In the genomic region with DNA sequence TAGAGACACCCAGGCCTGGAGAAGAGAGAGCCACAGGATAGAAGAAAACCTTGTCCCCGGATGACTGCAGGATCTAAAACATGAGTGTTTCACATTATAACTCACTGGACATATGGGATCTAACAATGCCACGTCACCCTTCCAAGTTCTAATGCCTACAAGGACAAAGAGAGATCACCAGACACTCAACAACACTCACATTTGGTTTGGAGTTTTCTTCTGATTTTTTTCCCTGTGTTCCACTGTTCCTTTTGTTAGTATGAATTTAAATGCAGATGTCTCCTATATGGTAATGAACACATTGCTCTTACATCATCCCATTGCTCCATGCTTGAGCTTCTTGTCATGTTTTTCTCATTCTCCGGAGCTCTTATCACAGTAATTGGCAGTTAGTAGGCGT, we compare ENCODE assay signal across 22 mouse cellular contexts.
DNase-seq lines count a peak whose midpoint lies in the region; ATAC-seq and TF ChIP-seq lines count a peak whose summit lies in the region.
"Had no signal": no experiment of that assay in that cellular context is flagged by ENCODE, and none has a peak within 500 bp of the region (broad histone marks: within the 10 kb centered on the region; RNA-seq: fewer than 3 reads in every experiment).

No protein-coding gene starts in this region.

- peaks cover 3% of the 10 kb centered on the region; the same call in 1 of the 2 replicates for H3K9me3 ChIP-seq in lung, embryonic 14.5 days (ENCODE audit: low read depth, low read length)
- H3K9me3 ChIP-seq in lung, embryonic 16.5 days (ENCODE audit: control insufficient read depth, low read length), result no peaks in the 10 kb centered on the region
- no peaks in the 10 kb centered on the region for H3K9me3 ChIP-seq in midbrain, embryonic 11.5 days (ENCODE audit: control insufficient read depth, low read length)
- H3K9me3 ChIP-seq in midbrain, embryonic 16.5 days (replicated peaks; ENCODE audit: control insufficient read depth, low read length, poor library complexity, severe bottlenecking), result no peaks in the 10 kb centered on the region
- H3K9me3 ChIP-seq: embryonic facial prominence, embryonic 13.5 days; embryonic facial prominence, embryonic 15.5 days; forebrain, embryonic 10.5 days; forebrain, embryonic 12.5 days had no signal

- no peak; the same call in 1 of the 2 replicates for ATAC-seq in lung, embryonic 14.5 days (ENCODE audit: insufficient read depth)
- peak; percentile 78 for ATAC-seq in lung, embryonic 16.5 days (ENCODE audit: low read depth)
- ATAC-seq in midbrain, embryonic 11.5 days (ENCODE audit: low FRiP score), result no peak
- ATAC-seq in midbrain, embryonic 16.5 days, result no peak
- ATAC-seq: forebrain, embryonic 14.5 days had no signal

- H3K4me1 ChIP-seq in lung, embryonic 14.5 days (ENCODE audit: insufficient read depth), result peaks cover 8% of the 10 kb centered on the region
- peaks cover 8% of the 10 kb centered on the region for H3K4me1 ChIP-seq in lung, embryonic 16.5 days (replicated peaks; ENCODE audit: control insufficient read depth, insufficient read depth, low read length)
- no peaks in the 10 kb centered on the region for H3K4me1 ChIP-seq in midbrain, embryonic 11.5 days (ENCODE audit: control insufficient read depth, insufficient read depth, low read length)
- peaks cover 2% of the 10 kb centered on the region; the same call in 1 of the 2 replicates for H3K4me1 ChIP-seq in midbrain, embryonic 16.5 days (ENCODE audit: control insufficient read depth, insufficient read depth, low read length)

- H3K36me3 ChIP-seq in lung, embryonic 14.5 days (ENCODE audit: insufficient read depth), result no peaks in the 10 kb centered on the region
- H3K36me3 ChIP-seq in lung, embryonic 16.5 days (ENCODE audit: control insufficient read depth, insufficient read depth, low read length), result no peaks in the 10 kb centered on the region
- no peaks in the 10 kb centered on the region for H3K36me3 ChIP-seq in midbrain, embryonic 11.5 days (ENCODE audit: control insufficient read depth, insufficient read depth, low read length)
- no peaks in the 10 kb centered on the region for H3K36me3 ChIP-seq in midbrain, embryonic 16.5 days (ENCODE audit: control insufficient read depth, insufficient read depth, low read length)
- H3K36me3 ChIP-seq: embryonic facial prominence, embryonic 13.5 days; embryonic facial prominence, embryonic 15.5 days; forebrain, embryonic 10.5 days; forebrain, embryonic 12.5 days had no signal

- H3K27ac ChIP-seq in lung, embryonic 14.5 days (ENCODE audit: low read depth), result no peak overlapping the region
- H3K27ac ChIP-seq in lung, embryonic 16.5 days (ENCODE audit: low read length), result no peak overlapping the region
- no peak overlapping the region for H3K27ac ChIP-seq in midbrain, embryonic 11.5 days (ENCODE audit: low read depth, low read length)
- H3K27ac ChIP-seq in midbrain, embryonic 16.5 days (ENCODE audit: low read length), result no peak overlapping the region
- H3K27ac ChIP-seq: embryonic facial prominence, embryonic 13.5 days; embryonic facial prominence, embryonic 15.5 days; forebrain, embryonic 10.5 days; forebrain, embryonic 12.5 days had no signal

- TF ChIP-seq CTCF in lung, embryonic 14.5 days (IDR thresholded peaks at IDR 0.05; ENCODE audit: low read depth), result no peak

- DNase-seq in lung, embryonic 14.5 days, result peak; percentile 75
- no peak for DNase-seq in lung, adult 18-20 months
- no peak for DNase-seq in lung, postnatal 4 days
- DNase-seq in midbrain, embryonic 11.5 days (ENCODE audit: low spot score, missing footprints), result peak; percentile 76
- DNase-seq: adrenal gland, adult 2 months; adrenal gland, postnatal 10 days; adrenal gland, postnatal 25 days; cerebellum, adult 11 months; cerebellum, adult 18-20 months; cerebellum, adult 8-10 months; cerebellum, adult 9-11 months; cerebellum, postnatal 14 days; cerebellum, postnatal 36 days; embryo, embryonic 11 days had no signal

- H3K4me2 ChIP-seq in lung, embryonic 14.5 days, result no peak overlapping the region
- H3K4me2 ChIP-seq in lung, embryonic 16.5 days (ENCODE audit: low read depth, low read length), result no peak overlapping the region
- no peak overlapping the region for H3K4me2 ChIP-seq in midbrain, embryonic 11.5 days
- no peak overlapping the region for H3K4me2 ChIP-seq in midbrain, embryonic 16.5 days (ENCODE audit: low read length)
- H3K4me2 ChIP-seq: embryonic facial prominence, embryonic 13.5 days; embryonic facial prominence, embryonic 15.5 days; forebrain, embryonic 12.5 days had no signal

- no peak overlapping the region for H3K4me3 ChIP-seq in lung, embryonic 14.5 days (ENCODE audit: low read depth, low read length)
- H3K4me3 ChIP-seq in lung, embryonic 16.5 days (ENCODE audit: low read length), result no peak overlapping the region
- H3K4me3 ChIP-seq in midbrain, embryonic 11.5 days (ENCODE audit: low read depth, low read length), result no peak overlapping the region
- no peak overlapping the region for H3K4me3 ChIP-seq in midbrain, embryonic 16.5 days (ENCODE audit: low read depth, low read length)
- H3K4me3 ChIP-seq: embryonic facial prominence, embryonic 13.5 days; embryonic facial prominence, embryonic 15.5 days; erythroblast, embryonic 14.5 days; forebrain, embryonic 10.5 days; forebrain, embryonic 12.5 days had no signal

- no peak overlapping the region for H3K9ac ChIP-seq in lung, embryonic 14.5 days
- H3K9ac ChIP-seq in lung, embryonic 16.5 days (ENCODE audit: low read length), result no peak overlapping the region
- no peak overlapping the region for H3K9ac ChIP-seq in midbrain, embryonic 11.5 days (ENCODE audit: low read length)
- H3K9ac ChIP-seq in midbrain, embryonic 16.5 days (ENCODE audit: low read depth, low read length), result no peak overlapping the region
- H3K9ac ChIP-seq: embryonic facial prominence, embryonic 13.5 days; embryonic facial prominence, embryonic 15.5 days; forebrain, embryonic 12.5 days had no signal

- no peaks in the 10 kb centered on the region for H3K27me3 ChIP-seq in lung, embryonic 14.5 days (ENCODE audit: insufficient read depth, low read length)
- H3K27me3 ChIP-seq in lung, embryonic 16.5 days (ENCODE audit: control insufficient read depth, insufficient read depth, low read depth, low read length), result no peaks in the 10 kb centered on the region
- no peaks in the 10 kb centered on the region for H3K27me3 ChIP-seq in midbrain, embryonic 11.5 days (ENCODE audit: control insufficient read depth, insufficient read depth, low read length)
- no peaks in the 10 kb centered on the region for H3K27me3 ChIP-seq in midbrain, embryonic 16.5 days (ENCODE audit: control insufficient read depth, insufficient read depth, low read depth, low read length)
- H3K27me3 ChIP-seq: embryonic facial prominence, embryonic 13.5 days; embryonic facial prominence, embryonic 15.5 days; forebrain, embryonic 12.5 days had no signal

- WGBS in lung, embryonic 14.5 days, result 56% methylated on average over 4 of the region's 4 CpGs
- WGBS in lung, embryonic 16.5 days, result 56% methylated on average over 4 of the region's 4 CpGs
- 90% methylated on average over 4 of the region's 4 CpGs for WGBS in midbrain, embryonic 11.5 days
- WGBS in midbrain, embryonic 16.5 days, result 88% methylated on average over 4 of the region's 4 CpGs

Comparison
In these comparisons a context has a peak if more than half of its experiments do, and no peak if none do; other contexts are left out.
1. DNase-seq: peak in lung, embryonic 14.5 days (single experiment) and midbrain, embryonic 11.5 days (single experiment); none in lung, adult 18-20 months (0 of 2) and lung, postnatal 4 days (0 of 2).